Mouse (Mus musculus) kidney, adult 8-10 months (tissue): ENCODE measurements around the gene Ltb.

Experiments used
- DNase-seq, 2 experiments: peaks; one replicate each; pipeline ENCODE4 v3.0.0; 2022

Ltb gene

DNA sequence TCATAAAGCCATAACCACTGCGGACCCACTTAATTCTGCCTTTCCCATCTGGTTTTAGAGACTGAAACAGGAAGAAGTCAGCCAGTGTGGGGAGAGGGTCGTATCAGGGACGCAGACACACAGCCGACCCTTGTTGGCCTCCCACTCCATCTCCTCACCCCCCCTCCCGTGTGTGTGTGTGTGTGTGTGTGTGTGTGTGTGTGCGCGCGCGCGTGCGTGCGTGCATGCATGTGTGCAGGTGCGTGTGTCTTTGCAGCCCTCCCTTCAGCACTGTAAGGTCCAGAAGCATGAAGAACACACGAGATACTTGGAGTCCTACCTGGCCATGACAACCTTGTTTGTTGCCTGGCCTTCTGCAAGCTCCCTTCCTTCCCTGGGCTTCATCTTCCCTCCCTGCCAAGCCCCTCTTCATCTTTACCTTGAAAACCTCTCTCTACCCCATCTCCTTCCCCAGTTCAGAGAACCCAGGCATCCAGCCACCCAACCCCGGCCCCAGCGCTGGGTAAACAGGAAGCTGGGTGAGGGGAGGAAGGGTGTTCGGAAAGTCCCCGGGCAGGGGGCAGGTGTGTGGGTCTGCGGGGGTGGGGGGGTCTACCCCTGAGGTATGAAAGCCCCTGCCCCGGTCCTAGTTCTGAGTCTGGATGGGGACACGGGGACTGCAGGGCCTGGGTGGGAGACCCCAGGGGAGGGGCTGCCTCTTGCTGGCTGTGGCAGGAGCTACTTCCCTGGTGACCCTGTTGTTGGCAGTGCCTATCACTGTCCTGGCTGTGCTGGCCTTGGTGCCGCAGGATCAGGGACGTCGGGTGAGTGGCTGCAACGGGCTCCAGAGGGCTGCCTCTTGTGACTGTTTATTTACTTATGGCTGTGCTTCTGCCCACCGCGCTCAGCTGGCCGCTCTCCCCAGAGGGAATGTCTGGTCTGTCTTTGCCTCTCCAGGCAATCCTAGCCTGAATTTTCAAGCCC, at the start of gene Ltb:
TSS of gene Ltb (plus strand) at position 559 of the 963 bp plus-strand sequence.
- DNase-seq, result no peak

DNA sequence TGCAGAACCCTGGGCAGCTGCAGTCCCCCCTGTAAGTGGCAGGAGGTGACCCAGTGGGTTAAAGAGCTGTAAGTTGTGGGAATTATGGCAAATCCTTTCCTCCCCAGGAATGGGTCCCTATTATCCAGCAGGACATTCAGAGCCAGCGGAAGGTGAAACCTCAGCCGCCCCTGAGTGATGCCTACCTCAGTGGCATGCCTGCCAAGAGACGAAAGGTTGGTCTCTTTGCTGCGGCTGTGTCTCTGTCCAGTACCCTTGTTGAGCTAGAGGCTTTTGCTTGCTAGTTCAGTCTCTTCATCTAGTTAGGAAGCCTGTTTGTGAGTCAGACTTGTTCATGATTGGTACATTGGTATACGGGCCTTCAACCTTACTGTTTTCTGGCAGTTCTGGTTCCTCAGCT, 48.1 kb upstream of the Ltb start:
- DNase-seq, result no peak

- no peak for DNase-seq
Measured at GRCm38 (mm10) chr17:35147348-35147747, 46.9 kb upstream of the Ltb start.

DNA sequence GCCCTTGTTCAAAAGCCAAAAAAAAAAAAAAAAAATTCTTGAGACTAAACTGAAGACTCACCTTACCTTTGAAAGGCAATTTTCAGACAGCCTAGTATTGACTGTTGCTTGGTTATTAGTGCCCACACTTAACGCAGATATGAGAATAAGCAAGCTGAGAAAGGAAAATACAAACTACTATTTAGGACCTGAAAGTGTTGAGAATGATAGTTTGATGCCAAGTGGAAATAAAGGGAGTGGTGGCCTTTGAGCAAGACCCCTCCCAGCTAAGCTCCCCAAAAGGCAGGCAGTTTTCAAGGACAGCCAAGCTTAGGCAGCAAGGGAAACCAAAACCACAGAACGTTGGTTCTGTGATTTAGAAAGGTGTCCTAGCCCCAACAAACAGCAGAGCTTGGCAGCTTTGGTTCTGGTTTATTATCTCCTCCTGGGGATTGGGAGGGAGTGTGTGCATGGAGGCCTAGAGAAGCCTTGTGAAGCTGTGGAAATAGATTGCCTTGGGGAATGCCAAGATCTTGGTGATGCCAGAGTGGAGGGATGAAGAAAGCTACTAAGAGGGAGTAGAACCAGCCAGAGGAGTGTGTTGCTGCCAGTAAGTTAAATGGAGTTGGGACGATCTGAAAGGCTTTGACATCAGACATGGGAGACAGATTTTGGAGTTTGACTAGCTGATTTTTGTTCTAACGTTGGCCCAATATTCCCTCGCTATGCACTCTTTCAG, 46.2 kb upstream of the Ltb start:
- no peak for DNase-seq

GRCm38 (mm10) chr17:35152121-35152520, 42.1 kb upstream of the Ltb start:
- no peak for DNase-seq

DNA sequence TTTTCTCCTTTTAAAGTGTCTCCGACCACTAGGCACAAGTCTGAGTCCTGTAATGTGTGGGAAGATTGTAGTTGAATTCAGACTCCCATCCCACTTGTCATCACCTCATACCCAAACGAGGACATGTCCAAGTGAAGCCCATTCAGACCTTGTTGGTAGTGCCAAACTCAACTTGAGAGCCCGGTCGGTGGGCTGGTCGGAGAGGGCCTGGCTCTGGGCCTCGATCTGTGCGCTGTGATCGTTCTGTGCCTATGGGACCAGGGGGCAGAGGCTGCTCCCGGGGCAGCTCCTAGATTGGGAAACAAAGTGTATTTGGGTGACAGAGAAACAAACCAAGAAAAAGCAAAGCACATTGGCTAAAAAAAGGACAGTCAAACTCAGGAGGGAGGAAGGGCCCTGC, 41.2 kb upstream of the Ltb start:
- no peak for DNase-seq

GRCm38 (mm10) chr17:35153931-35154330, 40.3 kb upstream of the Ltb start:
- no peak for DNase-seq

DNA sequence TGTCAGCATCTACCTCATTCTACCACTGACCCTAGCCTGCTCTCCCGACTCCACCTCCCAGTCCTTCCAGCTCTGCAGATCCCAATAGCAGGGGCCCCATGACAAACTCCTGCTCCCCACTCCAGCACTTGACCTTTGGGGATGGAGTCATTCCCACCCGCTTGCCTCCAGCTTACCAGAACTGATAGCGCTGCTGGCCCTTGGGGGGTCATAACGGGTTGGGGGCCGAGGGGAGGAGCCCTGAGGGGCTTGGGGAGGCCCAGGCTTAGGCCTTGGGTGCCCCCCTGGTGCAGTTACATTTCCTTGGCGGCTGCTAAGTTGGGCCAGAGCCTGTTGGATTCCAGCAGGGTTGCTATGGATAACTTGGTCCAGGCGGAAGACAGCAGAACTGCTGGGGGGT, 39.6 kb upstream of the Ltb start:
- DNase-seq, result no peak

DNA sequence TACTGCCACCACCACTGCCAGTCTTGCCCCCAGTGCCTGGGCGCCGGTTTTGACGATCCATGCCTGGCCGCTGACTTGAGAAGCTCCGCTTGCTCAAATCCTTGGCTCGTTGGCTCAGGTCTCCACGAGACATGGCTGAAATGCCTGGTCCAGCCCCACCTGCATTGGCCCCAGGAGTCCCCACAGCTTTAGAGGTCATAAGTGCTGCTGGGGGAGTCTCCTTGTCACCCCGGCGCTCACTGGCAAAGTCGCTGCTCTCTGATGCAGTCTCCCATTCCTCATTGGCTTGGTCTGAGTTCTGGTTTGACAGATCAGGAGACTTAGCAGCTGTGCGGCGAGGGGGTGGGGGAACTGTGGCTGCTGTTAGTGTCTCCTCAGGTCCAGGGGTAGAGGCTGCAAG, 38.8 kb upstream of the Ltb start:
- DNase-seq, result no peak

- no peak for DNase-seq
Measured at GRCm38 (mm10) chr17:35156461-35157200, 37.6 kb upstream of the Ltb start.

DNA sequence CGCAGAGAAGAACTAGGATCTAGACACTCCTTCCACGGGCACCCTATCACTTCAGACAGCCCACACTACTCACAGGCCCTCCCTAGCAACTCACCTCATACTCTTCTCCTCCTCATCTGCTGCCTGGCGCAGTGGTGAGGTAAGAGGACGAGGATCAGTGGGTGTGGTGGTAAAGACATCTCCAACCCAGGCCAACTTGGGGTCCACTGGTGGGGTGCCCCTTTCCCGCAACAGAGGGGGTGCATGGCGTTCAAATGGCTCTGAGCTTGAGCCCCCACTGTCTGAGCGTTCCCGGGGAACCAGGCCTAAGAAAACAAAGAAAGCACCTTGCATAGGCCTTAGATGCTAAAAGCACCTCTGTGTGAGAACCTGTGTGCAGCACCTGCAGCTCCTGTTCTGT, 37.0 kb upstream of the Ltb start:
- no peak for DNase-seq

DNA sequence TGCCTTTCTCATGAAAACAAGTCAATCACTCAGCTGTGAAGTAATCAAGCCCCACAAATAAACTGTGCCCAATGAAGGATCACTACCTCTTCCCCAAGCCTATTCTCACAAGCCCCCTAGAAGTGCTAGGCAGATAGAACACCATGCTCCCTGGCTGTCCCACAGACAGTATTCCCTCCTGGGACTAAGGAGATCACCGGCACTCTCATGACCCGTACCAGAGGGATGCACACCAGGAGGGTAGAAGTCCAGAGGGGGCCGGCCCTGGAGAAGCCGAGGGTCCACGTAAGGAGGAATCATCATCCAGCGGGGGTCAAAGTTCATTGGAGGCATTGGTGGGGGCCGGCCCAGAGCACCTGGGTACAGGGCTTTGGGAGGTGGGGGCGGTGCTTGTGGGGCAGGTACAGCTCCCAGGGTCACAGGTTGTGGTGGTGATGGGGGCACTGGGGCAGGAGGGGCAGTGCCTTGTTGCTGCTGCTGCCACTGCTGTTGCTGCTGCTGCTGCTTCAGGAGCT, 36.5 kb upstream of the Ltb start:
- DNase-seq, result no peak

- no peak for DNase-seq
Measured at GRCm38 (mm10) chr17:35158850-35159593, 35.2 kb upstream of the Ltb start.

- DNase-seq, result no peak
Measured at GRCm38 (mm10) chr17:35159638-35160037, 34.6 kb upstream of the Ltb start.

- DNase-seq, result no peak
Measured at GRCm38 (mm10) chr17:35161421-35161820, 32.8 kb upstream of the Ltb start.

GRCm38 (mm10) chr17:35162121-35162520, 32.1 kb upstream of the Ltb start:
- no peak for DNase-seq

- DNase-seq, result peak; percentile 51 to 57
Measured at GRCm38 (mm10) chr17:35162730-35163129, 31.5 kb upstream of the Ltb start.

DNA sequence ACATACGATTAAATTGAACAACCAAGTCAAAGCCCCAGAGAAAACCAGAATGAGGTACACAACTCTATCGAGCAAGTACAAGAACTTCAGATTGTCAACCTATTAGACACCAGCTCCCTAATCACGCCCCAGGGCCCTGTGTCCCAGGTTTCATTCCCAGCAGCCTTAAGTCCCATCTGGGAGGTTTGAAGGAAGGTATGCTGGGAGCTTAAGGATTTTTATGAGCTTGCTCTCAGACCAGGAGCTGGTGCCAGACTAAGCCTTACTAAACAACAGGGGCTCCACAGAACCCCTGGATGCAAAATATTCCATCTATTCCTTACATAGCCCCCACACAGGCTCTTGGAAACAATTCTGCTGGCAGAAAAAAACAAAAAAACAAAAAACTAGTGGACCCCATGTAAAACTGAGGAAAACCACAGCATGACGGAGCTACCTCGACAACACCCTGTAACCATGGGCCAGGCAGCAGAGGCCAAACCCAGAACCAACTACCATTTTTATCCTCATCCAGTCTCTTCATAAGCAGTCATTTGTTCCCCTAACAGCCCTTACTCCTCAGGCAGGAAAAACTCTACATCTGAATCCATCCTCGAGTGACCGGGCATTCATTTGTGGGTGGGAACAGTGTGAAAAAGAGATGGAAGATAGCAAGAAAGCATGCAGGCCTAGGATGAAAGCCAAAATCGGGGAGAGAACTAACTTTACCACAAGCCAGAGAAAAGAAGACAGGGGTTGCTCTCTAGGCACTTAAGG, 30.7 kb upstream of the Ltb start:
- peak in 1 of 2 experiments; percentile 28 for DNase-seq

DNA sequence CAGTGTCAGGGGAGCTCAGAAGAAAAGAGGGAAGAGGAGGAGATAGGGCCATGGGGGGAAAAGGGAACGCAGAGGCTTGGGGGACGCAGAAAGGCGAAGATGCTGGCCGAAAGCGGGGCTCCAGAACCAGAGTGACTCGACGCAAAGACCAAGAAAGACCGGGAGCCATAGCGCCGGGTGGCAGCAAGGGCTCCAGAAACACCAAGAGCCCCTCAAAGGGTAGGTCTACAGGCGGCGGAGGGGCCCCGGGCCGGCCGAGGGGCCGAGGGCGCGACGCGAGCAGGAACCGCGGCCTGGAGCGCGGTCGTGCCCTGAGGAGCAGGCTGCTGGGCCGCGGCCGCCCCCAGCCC, 30.0 kb upstream of the Ltb start:
- DNase-seq, result no peak

DNA sequence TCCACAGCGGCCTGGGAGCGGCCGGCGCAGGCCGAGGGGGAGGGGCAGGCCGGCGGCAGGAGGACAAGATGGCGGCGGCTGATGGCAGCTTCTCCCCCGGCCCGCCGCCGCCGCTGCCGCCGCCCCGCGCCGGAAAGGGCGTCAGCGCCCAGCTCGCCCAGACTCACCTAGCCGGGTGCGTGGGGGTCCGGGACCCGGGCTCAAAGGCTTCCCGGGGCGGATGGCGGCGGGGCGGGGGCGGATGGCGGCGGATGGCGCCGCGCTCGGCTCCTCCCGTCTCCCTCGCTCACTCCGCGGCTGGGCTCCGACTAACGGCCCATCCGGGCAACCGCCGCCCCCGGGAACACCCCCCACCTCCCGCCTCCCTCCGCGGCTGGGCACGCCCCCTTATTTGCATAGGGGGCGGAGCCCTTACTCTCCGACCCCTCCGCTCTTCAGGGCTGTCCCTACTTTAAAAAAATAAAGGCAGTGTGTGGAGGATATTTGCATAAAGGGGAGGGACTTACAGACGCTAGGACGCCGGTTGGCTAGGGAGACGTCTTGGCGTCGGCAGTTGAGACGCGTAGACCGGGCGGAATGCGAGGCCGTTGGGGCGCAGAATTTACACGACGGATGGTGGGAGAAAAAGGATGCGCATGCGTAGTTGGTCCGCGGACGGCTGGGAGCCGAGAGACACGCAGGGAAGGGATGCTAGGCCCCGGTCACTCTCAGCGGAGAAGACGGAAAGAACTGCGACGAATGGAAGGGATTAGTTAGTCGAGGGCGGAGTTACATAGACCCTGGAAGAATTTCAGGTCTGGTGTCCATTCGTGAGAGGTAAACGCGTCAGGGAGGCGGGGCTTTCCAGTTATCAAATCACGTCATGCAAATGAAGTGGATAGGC, 29.4 kb upstream of the Ltb start, which contains the start of gene Prrc2a:
TSS of gene Prrc2a (minus strand) at position 330 of the 883 bp plus-strand sequence.
- DNase-seq, result peak; percentile 97 to 99
